Mouse (Mus musculus): ENCODE measurements around the gene Hist2h2ab. TPM values are rescaled to one million over a fixed set of nuclear protein-coding genes. Genes with fewer than 3 reads are reported as not detected.
"Not testable (repeated sequence)": the region's sequence is repeated elsewhere in the genome, so short reads cannot be mapped to it uniquely, and the experiment has no call there.

The Hist2h2ab gene
- 0.98 TPM in 1 of 2 replicates, not detected in the other for polyA plus RNA-seq (2016; fragmentation: Nextera tagmentation; extraction: Ambion mirVana)

GRCm38 (mm10) chr3:96219661-96220130 lies at the start of gene Hist2h2ab, which contains the start of gene Bola1:
Gene Hist2h2ab, plus strand, starts transcription at chr3:96219865.
Gene Bola1, minus strand, starts transcription at chr3:96219709.
- Histone ChIP-seq H3K4me1 (peaks cover 56% of the 10 kb centered on the region), H3K36me3 (no peaks in the 10 kb centered on the region), H3K4me3 (peak within 1 kb of the TSS; percentile 64), H3K27me3 (ENCODE audit: low read depth, poor library complexity, severe bottlenecking) (0 out of 2 replicates have a peak, but pooled peaks cover 4% of the 10 kb centered on the region), H3K27ac (replicated peaks) (peak within 1 kb of the TSS; percentile 97), H3K9me3 (replicated peaks) (no peaks in the 10 kb centered on the region)
- DNase-seq (ENCODE audit: low spot score): peak; percentile 79
- WGBS: 0% methylated on average over 37 of the region's 37 CpGs

DNA sequence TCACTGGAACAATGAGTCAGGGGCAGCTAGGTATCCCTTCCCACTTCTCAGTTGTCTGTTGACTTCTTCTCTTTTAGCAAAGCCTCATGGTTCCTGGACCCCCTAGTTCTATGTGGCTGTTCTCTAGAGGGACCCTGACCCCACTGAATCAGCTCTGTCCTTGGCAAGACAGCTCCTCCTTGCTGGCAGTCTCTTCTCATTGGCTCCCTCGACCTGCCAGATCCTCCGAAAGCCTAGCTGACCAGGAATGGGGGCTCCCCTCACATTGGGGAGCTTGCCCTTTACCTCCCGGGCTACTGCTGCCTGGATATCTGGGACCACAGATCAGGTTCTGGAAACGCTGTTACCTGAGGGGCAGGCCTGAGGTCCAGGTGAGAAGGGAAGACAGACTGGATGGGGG lies 49.4 kb upstream of the Hist2h2ab start:
- no peak for DNase-seq (ENCODE audit: low spot score)
- WGBS: 92% methylated on average over 4 of the region's 4 CpGs
- peak overlapping the region; percentile 95; the same call in 1 of the 2 replicates for H3K27ac ChIP-seq (replicated peaks)

GRCm38 (mm10) chr3:96170976-96171545 lies 48.6 kb upstream of the Hist2h2ab start:
- H3K27ac ChIP-seq (replicated peaks): peak overlapping the region; percentile 95

More for the DNA sequence above, 49.4 kb upstream of the Hist2h2ab start:
- H3K36me3 ChIP-seq: peaks cover 22% of the 10 kb centered on the region
- no peaks in the 10 kb centered on the region for H3K27me3 ChIP-seq (ENCODE audit: low read depth, poor library complexity, severe bottlenecking)
- peak overlapping the region; percentile 23; the same call in 1 of the 2 replicates for H3K4me3 ChIP-seq
- H3K9me3 ChIP-seq (replicated peaks): no peaks in the 10 kb centered on the region
- peaks cover 42% of the 10 kb centered on the region for H3K4me1 ChIP-seq

GRCm38 (mm10) chr3:96171583-96172196 lies 48.0 kb upstream of the Hist2h2ab start:
- peaks cover 36% of the 10 kb centered on the region for H3K36me3 ChIP-seq
- no peak for DNase-seq (ENCODE audit: low spot score)
- no peaks in the 10 kb centered on the region for H3K27me3 ChIP-seq (ENCODE audit: low read depth, poor library complexity, severe bottlenecking)
- H3K9me3 ChIP-seq (replicated peaks): no peaks in the 10 kb centered on the region
- H3K27ac ChIP-seq (replicated peaks): peak overlapping the region; percentile 95
- H3K4me3 ChIP-seq: peak overlapping the region; percentile 92
- 27% methylated on average over 18 of the region's 18 CpGs for WGBS
- peaks cover 42% of the 10 kb centered on the region for H3K4me1 ChIP-seq

More at GRCm38 (mm10) chr3:96170976-96171545, 48.6 kb upstream of the Hist2h2ab start:
- no peaks in the 10 kb centered on the region for H3K9me3 ChIP-seq (replicated peaks)
- H3K4me3 ChIP-seq: peak overlapping the region; percentile 92
- peaks cover 30% of the 10 kb centered on the region for H3K36me3 ChIP-seq
- H3K27me3 ChIP-seq (ENCODE audit: low read depth, poor library complexity, severe bottlenecking): no peaks in the 10 kb centered on the region
- peaks cover 42% of the 10 kb centered on the region for H3K4me1 ChIP-seq
- no peak for DNase-seq (ENCODE audit: low spot score)
- 84% methylated on average over 10 of the region's 10 CpGs for WGBS

DNA sequence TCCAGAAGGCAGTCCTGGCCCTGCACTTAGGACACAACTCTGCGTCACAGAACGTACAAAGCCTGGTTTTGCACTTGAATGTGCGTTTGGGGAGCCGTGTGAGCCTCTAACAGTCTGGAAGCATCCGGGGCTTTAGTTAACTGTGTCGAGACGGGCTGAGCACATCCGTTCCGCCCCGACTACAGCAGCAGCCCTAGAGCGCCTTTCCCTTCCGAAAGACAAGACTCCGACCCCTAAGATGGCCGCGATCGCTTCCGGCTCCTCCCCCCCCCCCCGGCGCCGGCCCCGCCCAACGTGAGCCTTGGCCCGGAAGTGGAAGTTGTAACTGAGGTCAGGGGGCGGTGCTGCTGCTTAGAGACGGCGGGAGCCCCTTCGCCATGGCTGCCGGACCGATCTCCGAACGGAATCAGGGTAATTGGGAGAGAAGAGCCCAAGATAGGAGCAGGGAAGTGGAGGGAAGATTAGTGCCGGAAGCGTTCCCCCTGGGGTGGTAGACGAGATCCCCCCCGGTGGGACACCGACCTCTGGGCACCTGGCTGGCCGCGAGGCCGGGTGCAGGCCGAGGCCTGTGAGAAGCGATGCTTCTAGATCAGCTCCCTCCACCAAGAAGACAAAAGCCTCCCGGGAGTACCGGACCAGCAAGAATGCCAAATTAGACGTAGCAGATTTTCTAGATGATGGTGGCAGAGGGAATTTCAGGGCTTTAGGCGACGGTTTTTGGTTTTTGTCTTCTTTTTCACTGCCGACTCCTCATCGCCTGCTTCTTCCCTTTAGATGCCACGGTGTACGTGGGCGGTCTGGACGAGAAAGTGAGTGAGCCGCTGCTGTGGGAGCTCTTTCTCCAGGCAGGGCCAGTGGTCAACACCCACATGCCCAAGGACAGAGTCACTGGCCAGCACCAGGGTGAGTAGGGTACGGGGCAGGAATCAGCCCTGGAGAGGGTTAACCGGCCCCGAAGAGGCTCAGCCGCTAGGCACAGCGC lies 47.2 kb upstream of the Hist2h2ab start, which contains the start of gene Sf3b4:
Gene Sf3b4, plus strand, starts transcription at position 136 of the 982 bp plus-strand sequence.
- Histone ChIP-seq H3K27me3 (ENCODE audit: low read depth, poor library complexity, severe bottlenecking) (no peaks in the 10 kb centered on the region), H3K9me3 (replicated peaks) (no peaks in the 10 kb centered on the region), H3K4me1 (peaks cover 42% of the 10 kb centered on the region), H3K4me3 (peak within 1 kb of the TSS; percentile 92), H3K27ac (replicated peaks) (peak within 1 kb of the TSS; percentile 95), H3K36me3 (peaks cover 42% of the 10 kb centered on the region)
- peak; percentile 96 for DNase-seq (ENCODE audit: low spot score)
- WGBS: under 1% methylated on average over 58 of the region's 58 CpGs

DNA sequence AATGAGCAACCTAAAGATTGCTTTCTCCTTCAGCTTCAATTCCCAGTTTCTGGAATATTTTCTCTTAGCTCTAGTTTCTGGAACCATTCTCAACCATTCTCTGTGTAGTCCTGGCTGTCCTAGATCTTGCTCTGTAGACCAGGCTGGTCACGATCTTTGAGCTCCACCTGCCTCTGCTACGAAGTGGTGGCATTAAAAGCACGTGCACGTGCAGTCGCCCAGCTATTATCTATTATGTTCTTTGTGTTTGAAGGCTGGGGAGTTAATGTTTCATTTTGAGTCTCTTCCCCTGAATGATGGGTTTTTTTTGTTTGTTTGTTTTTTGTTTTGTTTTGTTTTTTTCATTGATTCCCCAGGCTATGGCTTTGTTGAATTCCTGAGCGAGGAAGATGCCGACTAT lies 46.5 kb upstream of the Hist2h2ab start:
- no peaks in the 10 kb centered on the region for H3K27me3 ChIP-seq (ENCODE audit: low read depth, poor library complexity, severe bottlenecking)
- peaks cover 49% of the 10 kb centered on the region for H3K36me3 ChIP-seq
- WGBS: 40% methylated on average over 7 of the region's 7 CpGs
- DNase-seq (ENCODE audit: low spot score): no peak
- H3K9me3 ChIP-seq (replicated peaks): no peaks in the 10 kb centered on the region
- peak overlapping the region; percentile 92 for H3K4me3 ChIP-seq
- H3K4me1 ChIP-seq: peaks cover 42% of the 10 kb centered on the region
- peak overlapping the region; percentile 95 for H3K27ac ChIP-seq (replicated peaks)

- not testable (repeated sequence) for H3K27ac ChIP-seq (replicated peaks)
Measured at GRCm38 (mm10) chr3:96174042-96174441, 45.6 kb upstream of the Hist2h2ab start.

GRCm38 (mm10) chr3:96175251-96175650 lies 44.4 kb upstream of the Hist2h2ab start:
- Histone ChIP-seq H3K27me3 (ENCODE audit: low read depth, poor library complexity, severe bottlenecking) (no peaks in the 10 kb centered on the region), H3K4me1 (peaks cover 41% of the 10 kb centered on the region), H3K4me3 (0 out of 2 replicates have a peak overlapping the region, but pooled peaks have one; percentile 7), H3K9me3 (replicated peaks) (no peaks in the 10 kb centered on the region), H3K27ac (replicated peaks) (no peak overlapping the region), H3K36me3 (peaks cover 59% of the 10 kb centered on the region)
- 96% methylated on average over 6 of the region's 6 CpGs for WGBS
- no peak for DNase-seq (ENCODE audit: low spot score)

More at GRCm38 (mm10) chr3:96174042-96174441, 45.6 kb upstream of the Hist2h2ab start:
- Histone ChIP-seq H3K4me1 (peaks cover 39% of the 10 kb centered on the region), H3K36me3 (peaks cover 58% of the 10 kb centered on the region), H3K4me3 (peak overlapping the region; percentile 92)
- WGBS: 90% methylated on average over 4 of the region's 4 CpGs
- not testable (repeated sequence) for H3K27me3 ChIP-seq (ENCODE audit: low read depth, poor library complexity, severe bottlenecking); DNase-seq (ENCODE audit: low spot score); H3K9me3 ChIP-seq (replicated peaks)

GRCm38 (mm10) chr3:96178427-96178826 lies 41.2 kb upstream of the Hist2h2ab start:
- Histone ChIP-seq H3K36me3 (peaks cover 56% of the 10 kb centered on the region), H3K27me3 (ENCODE audit: low read depth, poor library complexity, severe bottlenecking) (no peaks in the 10 kb centered on the region), H3K4me3 (no peak overlapping the region), H3K4me1 (peaks cover 50% of the 10 kb centered on the region), H3K27ac (replicated peaks) (no peak overlapping the region), H3K9me3 (replicated peaks) (no peaks in the 10 kb centered on the region)
- 92% methylated on average over 4 of the region's 4 CpGs for WGBS
- DNase-seq (ENCODE audit: low spot score): no peak

- DNase-seq (ENCODE audit: low spot score): no peak
- WGBS: 76% methylated on average over 2 of the region's 2 CpGs
- no peaks in the 10 kb centered on the region for H3K9me3 ChIP-seq (replicated peaks)
- no peak overlapping the region for H3K4me3 ChIP-seq
- H3K36me3 ChIP-seq: peaks cover 52% of the 10 kb centered on the region
- H3K4me1 ChIP-seq: peaks cover 46% of the 10 kb centered on the region
- H3K27ac ChIP-seq (replicated peaks): no peak overlapping the region
- H3K27me3 ChIP-seq (ENCODE audit: low read depth, poor library complexity, severe bottlenecking): no peaks in the 10 kb centered on the region
Measured at GRCm38 (mm10) chr3:96178902-96179301, 40.8 kb upstream of the Hist2h2ab start.

GRCm38 (mm10) chr3:96179531-96179930 lies 40.1 kb upstream of the Hist2h2ab start:
- WGBS: 67% methylated on average over 4 of the region's 4 CpGs
- no peak for DNase-seq (ENCODE audit: low spot score)

More at GRCm38 (mm10) chr3:96179531-96179930, 40.1 kb upstream of the Hist2h2ab start:
- H3K27ac ChIP-seq (replicated peaks): no peak overlapping the region
- H3K9me3 ChIP-seq (replicated peaks): no peaks in the 10 kb centered on the region
- no peak overlapping the region for H3K4me3 ChIP-seq
- H3K36me3 ChIP-seq: peaks cover 46% of the 10 kb centered on the region
- H3K27me3 ChIP-seq (ENCODE audit: low read depth, poor library complexity, severe bottlenecking): no peaks in the 10 kb centered on the region
- peaks cover 39% of the 10 kb centered on the region for H3K4me1 ChIP-seq
